Mouse (Mus musculus): ENCODE measurements around the gene Arl6ip6. TPM values are rescaled to one million over a fixed set of nuclear protein-coding genes. Genes with fewer than 3 reads are reported as not detected.
A peak's percentile ranks its signal among the peaks of the same experiment; 100 is the strongest.

The Arl6ip6 gene
- 10 to 100 TPM; 11.2 to 15.1 (median 13.6) TPM for total RNA-seq (2022)

- peak; percentile 95 to 96 for DNase-seq (ENCODE audit: low spot score in 2 of 2)
Measured at GRCm38 (mm10) chr2:53191523-53192220, at the start of gene Arl6ip6. Arl6ip6 (plus strand) TSS chr2:53191726.

DNA sequence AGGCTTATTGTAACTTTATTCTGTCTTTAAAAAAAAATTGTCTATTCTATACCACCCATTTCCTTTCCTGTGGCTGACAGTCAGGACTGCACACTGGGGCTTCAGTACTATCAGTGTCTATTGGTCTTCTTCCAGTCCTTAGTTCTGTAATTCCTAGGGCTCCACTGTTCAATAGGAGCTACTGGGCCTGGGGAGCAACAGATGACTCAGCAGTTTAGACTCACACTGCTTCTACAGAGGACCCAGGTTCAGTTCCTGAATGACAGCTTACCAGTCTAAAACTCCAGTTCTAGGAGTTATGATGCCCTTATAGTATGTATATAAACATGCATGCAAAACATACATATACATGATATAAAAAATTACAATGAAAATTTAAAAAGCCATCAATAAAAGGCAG, 44.7 kb upstream of the Arl6ip6 start:
- DNase-seq (ENCODE audit: low spot score in 2 of 2) = no peak

GRCm38 (mm10) chr2:53173966-53174365, 17.6 kb upstream of the Arl6ip6 start:
- no peak for DNase-seq (ENCODE audit: low spot score in 2 of 2)

DNA sequence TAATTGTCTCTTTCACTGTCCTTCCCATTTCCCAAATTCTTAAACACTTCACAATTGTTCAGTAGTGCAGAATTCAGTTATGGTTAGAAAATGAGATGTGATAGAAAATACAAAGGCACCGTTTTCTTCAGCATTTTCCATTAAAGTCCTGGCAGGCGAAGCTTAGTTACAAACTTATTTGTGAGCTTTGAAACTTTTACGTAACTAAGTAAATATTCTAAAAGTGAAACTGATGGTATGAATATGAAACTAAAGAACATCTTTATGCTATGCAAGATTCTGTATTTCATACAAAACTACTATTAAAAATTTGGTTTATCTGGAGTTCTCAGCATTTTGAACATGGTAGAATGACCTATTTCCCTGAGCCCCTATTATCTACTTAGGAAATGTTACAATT, 12.6 kb upstream of the Arl6ip6 start:
- no peak for DNase-seq (ENCODE audit: low spot score in 2 of 2)

GRCm38 (mm10) chr2:53179876-53180275, 11.7 kb upstream of the Arl6ip6 start:
- DNase-seq (ENCODE audit: low spot score in 2 of 2) = no peak

GRCm38 (mm10) chr2:53189811-53190210, 1.7 kb upstream of the Arl6ip6 start:
- no peak for DNase-seq (ENCODE audit: low spot score in 2 of 2)

- DNase-seq (ENCODE audit: low spot score in 2 of 2) = peak; percentile 99 to 100
Measured at GRCm38 (mm10) chr2:53190684-53191511, 628 bp upstream of the Arl6ip6 start, which contains the start of gene Prpf40a. Prpf40a (minus strand) TSS chr2:53191284.

GRCm38 (mm10) chr2:53192386-53192785, 860 bp downstream of the Arl6ip6 start:
- DNase-seq (ENCODE audit: low spot score in 2 of 2) = no peak

DNA sequence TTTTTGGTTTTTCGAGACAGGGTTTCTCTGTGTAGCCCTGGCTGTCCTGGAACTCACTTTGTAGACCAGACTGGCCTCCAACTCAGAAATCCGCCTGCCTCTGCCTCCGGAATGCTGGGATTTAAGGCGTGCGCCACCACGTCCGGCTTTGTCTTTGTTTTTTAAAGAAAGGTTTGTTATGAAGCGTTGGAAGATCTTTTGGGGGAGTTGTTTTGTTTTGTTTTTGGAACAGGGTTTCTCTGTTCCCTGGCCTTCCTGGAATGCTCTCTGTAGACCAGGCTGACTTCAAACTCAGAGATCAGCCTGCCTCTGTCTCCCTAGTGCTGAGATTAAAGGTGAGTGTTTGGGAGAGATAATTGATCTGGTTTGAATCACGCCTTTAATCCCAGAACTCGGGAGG, 4.9 kb downstream of the Arl6ip6 start:
- no peak for DNase-seq (ENCODE audit: low spot score in 2 of 2)

DNA sequence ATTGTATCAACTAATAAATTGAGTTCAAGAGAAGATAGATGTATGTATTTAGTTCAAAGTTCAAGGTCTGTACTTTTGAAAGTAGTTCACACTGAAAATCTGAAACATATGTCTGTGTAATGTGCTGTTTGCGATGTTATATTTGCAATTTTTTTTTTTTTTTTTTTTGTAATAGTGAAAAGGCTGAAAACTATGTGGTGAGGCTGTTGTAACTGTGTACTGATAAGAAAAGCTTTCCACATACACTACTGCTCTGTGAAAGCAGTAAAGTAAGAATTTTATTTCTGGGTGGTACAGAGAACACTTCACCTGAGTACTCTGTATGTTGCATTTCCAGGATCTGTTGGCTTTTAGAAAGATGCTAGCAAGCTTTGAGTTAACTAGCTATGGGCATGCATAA, 7.7 kb downstream of the Arl6ip6 start:
- no peak for DNase-seq (ENCODE audit: low spot score in 2 of 2)

DNA sequence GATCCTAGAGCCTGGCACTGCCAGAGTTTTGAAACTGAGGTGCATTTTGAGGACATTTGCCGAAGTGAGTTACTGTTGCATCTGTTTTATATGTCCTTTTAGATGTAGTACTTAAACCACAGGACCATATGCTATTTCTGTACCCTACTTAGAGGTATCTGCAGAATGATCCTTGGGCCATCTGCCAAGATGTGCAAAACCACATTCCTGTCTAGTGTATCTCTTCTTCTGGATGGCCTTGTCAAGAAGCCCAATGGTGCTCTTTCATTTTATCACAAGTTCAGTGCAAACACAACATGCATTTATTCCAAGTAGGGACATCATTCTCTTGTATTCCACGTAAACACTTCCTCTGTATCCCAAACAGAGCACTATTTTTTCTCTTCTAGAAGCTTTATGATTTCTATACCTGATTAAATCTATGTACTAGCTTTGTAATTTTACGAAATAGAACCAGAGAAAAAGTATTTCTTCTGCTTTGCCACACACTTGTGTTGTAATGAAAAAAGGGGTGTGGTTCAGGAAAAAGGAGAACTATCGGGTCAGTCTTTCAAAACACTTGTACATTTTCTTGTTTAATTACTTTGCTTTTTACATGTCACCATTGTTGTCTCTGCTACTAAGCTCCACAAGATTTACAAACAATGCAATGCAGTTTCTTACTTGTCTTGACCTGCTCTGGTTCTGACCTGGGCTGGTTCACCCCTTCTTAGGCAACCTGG, 8.8 kb downstream of the Arl6ip6 start:
- DNase-seq (ENCODE audit: low spot score in 2 of 2) = no peak

DNA sequence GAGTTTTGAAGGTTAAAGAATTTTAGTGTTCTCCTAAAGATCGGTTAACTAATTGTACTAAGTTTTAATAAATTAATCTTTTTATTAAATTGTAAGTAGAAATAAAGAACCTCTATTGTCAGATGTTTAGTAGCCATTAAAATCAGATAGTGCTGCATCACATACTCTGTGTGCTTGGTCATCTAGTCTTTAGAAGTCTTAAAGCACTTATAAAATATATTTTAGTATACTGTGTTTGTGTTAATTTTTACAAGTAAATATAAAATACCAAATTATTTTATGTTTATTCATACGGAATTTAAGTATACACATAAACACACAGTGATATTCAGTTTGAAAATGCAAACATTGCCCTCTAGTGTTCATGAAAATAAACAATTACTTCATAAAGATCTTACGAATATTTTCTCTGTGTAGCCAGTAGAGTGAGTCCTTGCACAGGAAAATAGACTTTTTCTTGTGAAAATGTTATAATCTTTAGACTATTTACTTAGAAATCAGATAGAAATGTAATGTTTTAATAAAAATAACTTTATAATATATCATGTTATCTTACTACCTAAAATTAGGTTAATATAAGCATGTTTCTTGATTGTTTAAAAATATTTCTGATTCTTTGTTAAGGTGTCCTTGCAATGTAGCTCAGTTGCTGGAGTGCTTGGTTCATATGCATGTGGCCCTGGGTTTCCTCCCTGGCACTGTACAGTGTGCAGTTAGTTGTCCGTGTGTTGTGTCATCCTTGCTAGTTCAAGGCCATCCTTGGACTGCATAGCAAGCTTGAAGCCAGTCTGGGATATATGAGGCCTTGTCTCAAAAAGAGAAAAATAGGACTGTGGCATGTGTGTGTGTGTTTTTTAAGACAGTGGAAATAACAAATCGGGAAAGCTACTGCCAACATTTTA, 13.1 kb downstream of the Arl6ip6 start:
- no peak for DNase-seq (ENCODE audit: low spot score in 2 of 2)

DNA sequence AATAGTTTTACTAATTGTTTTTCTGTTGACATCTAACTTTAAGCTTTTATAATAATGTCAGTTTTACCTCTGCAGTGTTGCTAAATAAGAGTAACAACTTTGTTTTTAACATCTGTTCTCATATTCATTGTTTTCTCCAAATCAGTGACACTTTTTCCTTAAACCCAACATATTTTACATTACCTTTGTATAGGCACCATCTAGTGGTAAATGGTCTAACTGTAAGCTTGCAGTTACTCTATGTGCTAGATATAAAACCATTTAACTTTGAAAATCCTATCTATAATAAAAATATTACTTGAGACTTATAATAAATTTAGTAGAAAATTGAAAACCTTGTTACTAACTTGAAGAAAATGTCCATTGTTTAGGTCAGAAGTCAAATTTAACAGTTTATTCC, 15.2 kb downstream of the Arl6ip6 start:
- DNase-seq (ENCODE audit: low spot score in 2 of 2) = no peak

GRCm38 (mm10) chr2:53213493-53213892, 22.0 kb downstream of the Arl6ip6 start:
- DNase-seq (ENCODE audit: low spot score in 2 of 2) = no peak

- DNase-seq (ENCODE audit: low spot score in 2 of 2) = no peak
Measured at GRCm38 (mm10) chr2:53222242-53222641, 30.7 kb downstream of the Arl6ip6 start.

DNA sequence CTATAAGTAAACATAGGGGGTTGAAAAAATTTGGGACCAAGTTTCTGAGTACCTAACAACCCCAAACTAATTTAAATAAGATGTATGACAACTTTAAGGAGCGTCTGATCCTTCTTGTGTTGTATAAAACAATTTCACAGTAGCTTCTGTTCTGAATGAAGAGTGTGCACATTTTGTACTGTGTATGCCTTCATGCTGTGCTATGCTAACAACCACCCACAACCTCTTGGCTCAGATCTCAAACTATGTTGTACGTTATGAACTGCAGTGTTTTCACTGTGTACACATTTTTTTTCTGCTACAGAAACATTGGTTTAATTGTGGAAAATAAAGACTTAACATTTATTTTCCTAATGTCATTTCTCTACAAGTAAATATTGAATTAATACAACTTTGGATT, 65.5 kb downstream of the Arl6ip6 start:
- peak in 1 of 2 experiments; percentile 4 for DNase-seq (ENCODE audit: low spot score in 2 of 2)

Other genes starting within 250 kb of the Arl6ip6 start
- 10 to 100 TPM; 38.7 to 46.7 (median 41.7) TPM for gene Prpf40a, start 442 bp upstream of the Arl6ip6 start, total RNA-seq (2022)

All from left cerebral cortex, adult 8-10 months (tissue).